Mouse (Mus musculus) kidney, adult 2 months (tissue): Measurements from ENCODE around the gene Hexim2. TPM values are rescaled to one million over a fixed set of nuclear protein-coding genes. Genes with fewer than 3 reads are reported as not detected.
A peak's percentile ranks its signal among the peaks of the same experiment; 100 is the strongest.

ENCODE experiments used
- DNase-seq: peaks from one replicate; pipeline ENCODE4 v3.0.0; 2021
- H3K27ac ChIP-seq: fragments of 200-500 bp; 2 replicates; pipeline ENCODE4 v1.5.1; 2012; ENCODE audit warnings: low read depth, low read length, control low read depth, inconsistent platforms; ENCODE audit not compliant: insufficient read depth
- H3K27me3 ChIP-seq: fragments of 200-500 bp; replicated peaks from 2 replicates; pipeline ENCODE4 v1.6.1; 2012; ENCODE audit warnings: mild to moderate bottlenecking, moderate library complexity, low read length, inconsistent platforms; ENCODE audit not compliant: control insufficient read depth, insufficient read depth
- H3K36me3 ChIP-seq: fragments of 200-500 bp; 2 replicates; pipeline ENCODE4 v1.6.1; 2012; ENCODE audit warnings: mild to moderate bottlenecking, moderate library complexity, low read length, inconsistent platforms; ENCODE audit not compliant: control insufficient read depth, insufficient read depth
- H3K4me1 ChIP-seq: fragments of 200-500 bp; 2 replicates; pipeline ENCODE4 v1.6.1; 2011; ENCODE audit warnings: low read length; ENCODE audit not compliant: control insufficient read depth, insufficient read depth
- H3K4me3 ChIP-seq: fragments of 200-500 bp; 2 replicates; pipeline ENCODE4 v1.5.1; 2011; ENCODE audit warnings: mild to moderate bottlenecking, low read depth, low read length, control low read depth; ENCODE audit not compliant: insufficient read depth
- CTCF ChIP-seq: fragments of 200-500 bp; conservative IDR thresholded peaks from 2 replicates; pipeline ENCODE4 v1.5.1; 2011; ENCODE audit warnings: low read depth, mild to moderate bottlenecking, control low read depth, low read length, moderate library complexity, mixed read lengths; ENCODE audit not compliant: insufficient read depth, insufficient read length
- POLR2A ChIP-seq: fragments of 200-500 bp; IDR thresholded peaks from one replicate; pipeline ENCODE4 v1.6.1; 2011; ENCODE audit warnings: low read depth, low read length, control low read depth
- WGBS: fragments of 180-500 bp; shearing (Covaris S2); methylation state at CpG from one replicate; pipeline ENCODE4 v1.1.7; 2018; 5-methylcytosine and 5-hydroxymethylcytosine counted together
- polyA plus RNA-seq: library from polyadenylated mRNA; depleted of rRNA; stranded (reverse); fragments of >200 nt; gene quantifications from 2 replicates; pipeline ENCODE4 v1.2.3, GENCODE M21; 2012

The Hexim2 gene
- polyA plus RNA-seq, 1 experiment = 4.0 TPM

DNA sequence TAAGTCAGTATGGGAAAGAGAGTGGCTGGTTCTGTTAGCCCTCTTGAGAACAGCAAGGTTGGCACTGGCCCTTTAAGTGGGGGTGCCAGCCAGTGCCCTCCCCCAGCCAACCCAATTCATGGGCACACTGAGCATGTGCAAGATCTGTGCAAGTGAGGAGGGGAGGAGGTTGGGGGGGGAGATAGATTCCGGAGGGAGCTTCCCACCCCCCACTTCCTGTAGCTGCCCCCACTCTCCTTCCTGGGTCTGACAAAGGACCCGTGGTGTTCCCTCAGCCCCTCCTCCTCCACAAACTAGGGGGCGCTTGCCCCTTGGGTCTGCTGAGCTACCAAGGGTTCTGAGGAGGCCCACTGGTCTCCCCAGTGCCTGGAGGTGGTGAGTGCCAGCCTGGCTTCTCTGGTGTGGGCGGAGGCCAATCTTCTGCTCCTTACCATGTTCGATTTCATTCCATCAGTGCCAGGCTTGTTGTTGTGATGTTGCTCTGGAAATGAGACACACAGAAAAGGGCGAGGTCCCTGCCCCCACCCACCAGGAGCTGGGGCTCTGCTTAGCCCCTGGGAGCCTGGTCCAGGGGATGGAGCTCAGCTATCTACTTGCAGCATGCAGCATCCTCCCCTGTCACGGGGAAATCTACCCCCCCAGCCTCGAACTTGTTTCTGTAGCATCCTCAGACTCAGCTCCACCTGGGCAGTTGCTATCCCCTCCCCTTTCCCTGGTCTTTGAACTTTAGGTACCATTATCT is 10.4 kb downstream of the Hexim2 start:
- Histone ChIP-seq H3K36me3 (no peaks in the 10 kb centered on the region), H3K4me1 (peaks cover 28% of the 10 kb centered on the region), H3K4me3 (peak overlapping the region; percentile 39), H3K27ac (peak overlapping the region; percentile 94), H3K27me3 (no peaks in the 10 kb centered on the region)
- DNase-seq = peak; percentile 82
- WGBS = 26% methylated on average over 8 of the region's 8 CpGs
- TF ChIP-seq POLR2A (no peak), CTCF (no peak)

- DNase-seq = peak; percentile 40
- no peaks in the 10 kb centered on the region for H3K27me3 ChIP-seq
- no peak overlapping the region for H3K4me3 ChIP-seq
- TF ChIP-seq POLR2A (no peak), CTCF (no peak)
- no peaks in the 10 kb centered on the region for H3K36me3 ChIP-seq
- WGBS = 55% methylated on average over 12 of the region's 12 CpGs
- H3K27ac ChIP-seq = no peak overlapping the region
- peaks cover 30% of the 10 kb centered on the region for H3K4me1 ChIP-seq
Measured at GRCm38 (mm10) chr11:103144309-103145285, 12.4 kb downstream of the Hexim2 start.

DNA sequence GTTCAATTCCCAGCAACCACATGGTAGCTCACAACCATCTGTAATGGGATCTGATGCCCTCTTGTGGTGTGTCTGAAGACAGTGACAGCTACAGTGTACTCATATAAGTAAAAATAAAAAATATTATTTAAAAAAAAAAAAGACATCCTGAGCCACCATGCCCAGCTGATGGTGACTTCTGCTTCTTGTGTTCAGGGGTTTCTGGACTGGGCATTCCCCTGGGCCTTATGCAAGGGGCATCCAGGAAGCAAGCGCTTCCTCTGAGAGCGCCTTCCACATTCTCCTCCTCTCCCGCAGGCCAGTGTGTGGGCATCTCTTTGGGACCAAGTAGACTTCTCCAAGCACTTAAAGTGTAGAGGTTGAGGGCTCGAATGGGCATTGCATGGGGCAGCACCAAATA is 14.2 kb downstream of the Hexim2 start:
- no peak for DNase-seq
- TF ChIP-seq CTCF (no peak), POLR2A (no peak)
- Histone ChIP-seq H3K36me3 (no peaks in the 10 kb centered on the region), H3K27me3 (no peaks in the 10 kb centered on the region), H3K27ac (no peak overlapping the region), H3K4me1 (peaks cover 19% of the 10 kb centered on the region), H3K4me3 (no peak overlapping the region)
- WGBS = 91% methylated on average over 4 of the region's 4 CpGs

DNA sequence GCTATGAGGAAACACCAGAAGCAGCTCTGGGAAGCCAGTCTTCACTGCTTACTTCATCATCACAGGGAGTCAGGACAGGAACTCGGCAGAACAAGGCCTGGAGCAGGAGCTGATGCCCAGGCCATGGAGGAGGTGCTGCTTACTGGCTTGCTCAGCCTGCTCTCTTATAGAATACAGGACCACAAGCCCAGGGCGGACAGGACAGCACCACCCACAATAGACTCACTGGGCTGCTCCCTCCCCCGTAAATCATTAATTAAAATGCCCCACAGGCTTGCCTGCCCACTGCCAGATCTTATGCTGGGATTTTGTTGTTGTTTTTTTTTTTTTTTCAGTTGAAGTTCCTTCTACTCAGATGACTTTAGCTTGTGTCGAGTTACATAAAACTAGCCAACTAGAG is 15.5 kb downstream of the Hexim2 start:
- WGBS = 15% methylated on average over 4 of the region's 4 CpGs
- Histone ChIP-seq H3K36me3 (no peaks in the 10 kb centered on the region), H3K4me3 (no peak overlapping the region), H3K27me3 (no peaks in the 10 kb centered on the region), H3K27ac (peak overlapping the region; percentile 54), H3K4me1 (peaks cover 6% of the 10 kb centered on the region)
- DNase-seq = peak; percentile 87
- TF ChIP-seq CTCF = no peak

DNA sequence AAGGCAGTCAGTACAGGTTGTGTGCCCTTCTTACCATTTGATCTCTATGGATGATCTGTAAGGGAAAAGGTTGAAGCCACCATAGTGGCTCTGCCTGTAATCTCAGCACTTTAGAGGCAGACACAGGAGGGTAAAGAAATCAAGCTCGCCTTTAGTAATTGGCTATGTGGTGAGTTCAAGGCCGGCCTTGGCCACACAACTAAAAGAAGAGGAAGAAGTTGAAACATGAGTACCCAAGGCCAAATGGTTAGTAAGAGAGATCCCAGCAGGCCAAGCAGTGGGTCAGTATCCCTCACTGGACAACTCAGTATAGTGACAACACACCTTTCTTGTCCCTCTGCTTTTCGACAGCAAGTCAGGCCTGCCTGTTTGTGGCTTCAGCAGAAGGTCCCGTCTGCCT is 17.5 kb downstream of the Hexim2 start:
- TF ChIP-seq POLR2A (no peak), CTCF (no peak)
- WGBS = 97% methylated on average over 4 of the region's 4 CpGs
- Histone ChIP-seq H3K27me3 (no peaks in the 10 kb centered on the region), H3K4me1 (peaks cover 6% of the 10 kb centered on the region), H3K27ac (no peak overlapping the region), H3K4me3 (no peak overlapping the region), H3K36me3 (no peaks in the 10 kb centered on the region)
- no peak for DNase-seq

DNA sequence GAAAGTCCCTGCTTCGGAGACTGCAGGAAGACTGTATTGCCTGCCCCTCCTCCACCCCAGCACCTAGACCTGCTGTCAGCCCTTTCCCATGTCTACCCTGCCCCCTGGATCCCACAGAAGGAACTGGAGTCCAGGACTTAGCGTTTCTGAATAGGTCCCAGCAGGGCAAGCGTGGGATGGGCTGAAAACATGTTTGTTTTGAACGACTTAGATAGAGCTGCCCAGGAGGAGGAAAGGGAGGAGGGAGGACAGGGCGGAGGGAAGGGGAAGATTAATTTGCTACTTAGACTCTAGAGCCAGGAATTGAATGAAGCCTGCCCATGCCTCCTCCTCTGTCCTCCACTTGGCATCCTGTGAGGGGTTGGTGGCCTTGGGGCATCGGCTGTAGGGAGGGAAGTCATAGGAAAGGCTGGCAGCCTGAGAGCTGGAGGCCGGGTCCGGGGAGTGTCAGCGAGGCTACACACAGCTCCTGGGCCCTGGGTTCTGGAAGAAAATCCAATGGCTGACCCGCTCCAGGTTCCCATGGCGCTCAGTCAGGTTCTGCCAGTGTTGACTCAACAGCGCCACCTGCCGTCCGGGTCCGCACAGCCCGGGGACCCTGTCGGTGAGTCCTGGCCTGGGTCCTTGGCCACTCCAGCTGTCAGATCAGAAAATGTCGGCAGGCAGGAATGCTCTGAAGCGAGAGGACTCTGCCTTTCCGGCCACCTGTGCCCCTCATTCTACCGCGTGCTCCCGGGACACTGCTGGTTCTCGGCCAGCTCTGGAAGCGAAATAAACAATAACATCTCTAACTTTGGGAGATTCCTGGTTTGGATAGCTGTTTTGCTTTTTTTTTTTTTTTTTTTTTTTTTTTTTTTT is 26.6 kb downstream of the Hexim2 start:
- WGBS = under 1% methylated on average over 25 of the region's 25 CpGs
- peak; percentile 98 for DNase-seq
- peak overlapping the region; percentile 29 for H3K4me3 ChIP-seq
- peak; percentile 95 for TF ChIP-seq CTCF
- no peak for TF ChIP-seq POLR2A
- H3K36me3 ChIP-seq = no peaks in the 10 kb centered on the region
- H3K27me3 ChIP-seq = no peaks in the 10 kb centered on the region
- peaks cover 3% of the 10 kb centered on the region; the same call in 1 of the 2 replicates for H3K4me1 ChIP-seq
- H3K27ac ChIP-seq = peak overlapping the region; percentile 57
